Mouse (Mus musculus) forebrain, postnatal 0 days (tissue): ENCODE data around the gene Tm2d1. TPM values are rescaled to one million over a fixed set of nuclear protein-coding genes. Genes with fewer than 3 reads are reported as not detected.
A peak's percentile ranks its signal among the peaks of the same experiment; 100 is the strongest.

Experiments used
- ATAC-seq: fragments of 200-750 bp; cut with Nextera tagmentation; 2 replicates; pipeline ENCODE4 v1.8.0; 2017; ENCODE audit warnings: mild to moderate bottlenecking, moderate library complexity
- DNase-seq: peaks from one replicate; pipeline ENCODE4 v3.0.0-alpha.2; 2015
- H3K27ac ChIP-seq: fragments of 300-500 bp; sonication (generic); 2 replicates; pipeline ENCODE4 v1.5.1; 2014; ENCODE audit warnings: low read depth, mild to moderate bottlenecking, antibody characterized with exemption, low read length, moderate library complexity, mixed read lengths
- H3K27me3 ChIP-seq: fragments of 300-500 bp; sonication (generic); 2 replicates; pipeline ENCODE4 v1.6.1; 2014; ENCODE audit warnings: mild to moderate bottlenecking, low read length, mixed read lengths; ENCODE audit not compliant: insufficient read depth
- H3K36me3 ChIP-seq: fragments of 300-500 bp; sonication (generic); 2 replicates; pipeline ENCODE4 v1.6.1; 2014; ENCODE audit warnings: mild to moderate bottlenecking, moderate library complexity; ENCODE audit not compliant: insufficient read depth
- H3K4me1 ChIP-seq: fragments of 300-500 bp; sonication (generic); 2 replicates; pipeline ENCODE4 v1.6.1; 2014; ENCODE audit warnings: antibody characterized with exemption; ENCODE audit not compliant: insufficient read depth
- H3K4me2 ChIP-seq: fragments of 300-500 bp; sonication (generic); 2 replicates; pipeline ENCODE4 v1.6.1; 2014; ENCODE audit warnings: low read depth, mild to moderate bottlenecking, moderate library complexity
- H3K4me3 ChIP-seq: fragments of 300-500 bp; sonication (generic); 2 replicates; pipeline ENCODE4 v1.5.1; 2014; ENCODE audit warnings: low read depth, low read length, mixed read lengths
- H3K9ac ChIP-seq: fragments of 300-500 bp; sonication (generic); 2 replicates; pipeline ENCODE4 v1.6.1; 2014; ENCODE audit warnings: mild to moderate bottlenecking
- H3K9me3 ChIP-seq: fragments of 300-500 bp; sonication (generic); 2 replicates; pipeline ENCODE4 v1.6.1; 2016; ENCODE audit warnings: low read length
- CTCF ChIP-seq: sonication (generic); IDR thresholded peaks from 2 replicates; pipeline ENCODE4 v1.5.1; 2016; ENCODE audit warnings: antibody characterized with exemption, control low read depth, low read depth
- WGBS: fragments of 180-500 bp; shearing (Covaris S2); extraction: QIAGEN DNeasy Blood & Tissue Kit; methylation state at CpG from one replicate; pipeline ENCODE4 v1.1.7; 2014; 5-methylcytosine and 5-hydroxymethylcytosine counted together
- polyA plus RNA-seq: library from polyadenylated mRNA; unstranded; fragments of >200 nt; fragmentation: Nextera tagmentation; extraction: Ambion mirVana; gene quantifications from 2 replicates; pipeline ENCODE4 v1.2.1, GENCODE M21; 2015
- total RNA-seq: library from RNA; depleted of rRNA; stranded (reverse); fragments of >200 nt; gene quantifications from 2 replicates; pipeline ENCODE4 v1.2.3, GENCODE M21; 2014

Gene Tm2d1
- total and polyA plus RNA-seq, 2 experiments from 2014 or later = 67.9 to 149 TPM

DNA sequence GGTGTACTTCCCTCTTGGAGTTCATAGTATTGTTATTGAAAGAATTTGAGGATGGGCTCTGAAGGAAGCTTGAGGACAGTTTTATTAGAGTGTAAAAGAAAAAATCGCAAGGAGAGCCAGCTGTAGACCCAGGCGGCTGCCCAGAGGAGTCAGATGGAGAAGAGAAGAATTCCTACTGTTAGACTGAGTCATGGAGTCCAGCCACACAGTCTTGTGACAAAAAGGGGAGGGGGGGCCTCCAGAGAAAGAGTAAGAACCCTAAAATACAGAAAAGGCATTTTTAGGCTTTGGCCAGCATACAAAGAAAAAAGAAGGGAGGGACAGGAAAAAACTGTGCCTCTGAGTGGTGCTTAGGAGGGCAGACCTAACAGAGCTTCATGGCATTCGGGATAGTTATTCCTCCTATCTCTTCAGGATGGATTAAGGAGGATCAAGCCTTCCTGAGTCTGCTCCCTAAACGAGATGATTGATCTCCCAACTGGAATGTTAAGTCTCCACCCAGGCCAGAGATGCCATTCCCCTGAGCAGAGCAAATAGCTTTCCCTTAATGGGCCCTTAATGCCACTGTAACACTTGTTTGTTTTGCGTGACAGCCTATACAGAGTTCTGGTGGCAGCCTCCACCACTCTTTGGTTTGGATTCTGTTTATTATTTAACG is 17.9 kb upstream of the Tm2d1 start:
- H3K9me3 ChIP-seq = no peaks in the 10 kb centered on the region
- H3K4me2 ChIP-seq = no peak overlapping the region
- H3K9ac ChIP-seq = no peak overlapping the region
- WGBS = 29% methylated on average over 6 of the region's 6 CpGs
- H3K27me3 ChIP-seq = no peaks in the 10 kb centered on the region
- no peak for DNase-seq
- TF ChIP-seq CTCF = no peak
- no peak overlapping the region for H3K4me3 ChIP-seq
- no peaks in the 10 kb centered on the region for H3K4me1 ChIP-seq
- H3K36me3 ChIP-seq = no peaks in the 10 kb centered on the region
- H3K27ac ChIP-seq = no peak overlapping the region
- ATAC-seq = no peak

DNA sequence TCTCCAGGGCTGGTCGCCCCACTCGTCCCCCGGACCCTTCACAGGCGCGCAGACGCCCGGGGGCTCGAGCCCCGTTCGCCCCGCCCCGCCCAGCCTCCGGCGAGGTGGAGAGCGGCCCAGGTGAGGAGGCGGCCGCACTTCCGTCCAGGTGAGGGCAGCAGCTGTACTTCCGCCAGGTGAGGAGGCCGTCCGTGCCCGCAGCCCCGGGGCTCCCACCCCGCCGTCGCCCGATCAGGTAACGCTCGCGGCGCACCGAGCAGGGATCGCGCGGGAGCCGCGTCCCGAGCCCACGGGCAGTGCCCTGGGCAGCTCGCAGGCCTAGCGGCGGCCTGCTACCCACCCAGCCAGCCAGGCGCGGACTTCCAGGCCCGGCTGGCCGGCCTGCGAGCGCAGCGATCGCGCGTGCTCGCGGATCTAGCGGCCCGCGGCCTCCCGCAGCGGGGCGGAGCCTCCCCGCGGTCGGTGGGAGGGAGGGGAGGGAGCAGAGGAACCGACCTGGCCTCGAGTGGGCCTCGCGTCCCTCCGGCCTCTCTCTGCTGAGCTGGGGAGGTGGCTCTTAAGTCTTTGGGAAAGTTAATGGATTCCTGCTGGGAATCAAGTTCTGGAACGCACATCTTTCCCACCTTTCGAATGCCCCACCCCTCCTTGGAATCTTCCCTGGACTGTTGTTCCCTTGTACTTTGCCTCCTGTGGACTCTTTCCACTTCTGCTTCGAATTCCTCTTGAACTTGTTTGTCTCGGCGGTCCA is 12.8 kb upstream of the Tm2d1 start, which contains the start of gene Patj:
Gene Patj, plus strand, starts transcription at position 96 of the 748 bp plus-strand sequence.
- ATAC-seq = peak; percentile 89
- DNase-seq = peak; percentile 82
- no peaks in the 10 kb centered on the region for H3K4me1 ChIP-seq
- peak within 1 kb of the TSS; percentile 85 for H3K4me3 ChIP-seq
- no peaks in the 10 kb centered on the region for H3K36me3 ChIP-seq
- TF ChIP-seq CTCF = peak; percentile 20
- H3K27me3 ChIP-seq = no peaks in the 10 kb centered on the region
- H3K9ac ChIP-seq = peak within 1 kb of the TSS; percentile 99
- H3K9me3 ChIP-seq = no peaks in the 10 kb centered on the region
- 5% methylated on average over 72 of the region's 73 CpGs for WGBS
- peak within 1 kb of the TSS; percentile 93 for H3K4me2 ChIP-seq
- peak within 1 kb of the TSS; percentile 81 for H3K27ac ChIP-seq

DNA sequence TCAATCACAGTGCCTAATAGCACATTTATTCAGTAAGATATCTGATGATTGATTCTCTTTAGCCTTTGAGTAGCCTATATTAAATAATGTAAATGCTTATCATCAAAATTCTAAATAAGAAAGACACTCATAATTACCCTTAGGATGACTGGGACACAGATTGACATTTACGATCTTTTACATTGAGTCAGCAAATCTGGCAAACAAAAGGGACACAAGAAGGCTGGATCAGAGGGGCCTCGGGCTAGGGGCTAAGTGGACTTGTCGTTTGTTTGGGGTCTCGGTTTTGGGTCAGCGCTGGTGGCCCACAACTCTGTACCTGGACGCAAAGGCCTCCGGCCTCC is 12.2 kb upstream of the Tm2d1 start:
- no peak for ATAC-seq
- H3K4me3 ChIP-seq = peak overlapping the region; percentile 85
- H3K27ac ChIP-seq = peak overlapping the region; percentile 81
- peak overlapping the region; percentile 99 for H3K9ac ChIP-seq
- H3K4me2 ChIP-seq = peak overlapping the region; percentile 93
- WGBS = 3% methylated on average over 7 of the region's 7 CpGs
- no peaks in the 10 kb centered on the region for H3K27me3 ChIP-seq
- H3K36me3 ChIP-seq = no peaks in the 10 kb centered on the region
- no peak for TF ChIP-seq CTCF
- DNase-seq = no peak
- H3K4me1 ChIP-seq = no peaks in the 10 kb centered on the region
- no peaks in the 10 kb centered on the region for H3K9me3 ChIP-seq

GRCm38 (mm10) chr4:98385036-98385435 is 1.9 kb upstream of the Tm2d1 start:
- H3K9me3 ChIP-seq = no peaks in the 10 kb centered on the region
- ATAC-seq (no peak), DNase-seq (no peak)
- no peak overlapping the region for H3K27ac ChIP-seq
- no peak overlapping the region for H3K9ac ChIP-seq
- WGBS = 78% methylated on average over 5 of the region's 5 CpGs
- H3K4me3 ChIP-seq = no peak overlapping the region
- no peak for TF ChIP-seq CTCF
- peaks cover 5% of the 10 kb centered on the region; the same call in 1 of the 2 replicates for H3K4me1 ChIP-seq
- no peaks in the 10 kb centered on the region for H3K27me3 ChIP-seq
- no peaks in the 10 kb centered on the region for H3K36me3 ChIP-seq
- no peak overlapping the region for H3K4me2 ChIP-seq

GRCm38 (mm10) chr4:98376943-98377342 is 6.2 kb downstream of the Tm2d1 start:
- WGBS = 97% methylated on average over 2 of the region's 2 CpGs
- Histone ChIP-seq H3K27ac (no peak overlapping the region), H3K4me1 (peaks cover under 1% of the 10 kb centered on the region; the same call in 1 of the 2 replicates), H3K27me3 (no peaks in the 10 kb centered on the region), H3K4me3 (no peak overlapping the region), H3K4me2 (no peak overlapping the region), H3K9ac (no peak overlapping the region), H3K9me3 (no peaks in the 10 kb centered on the region), H3K36me3 (no peaks in the 10 kb centered on the region; the same call in 1 of the 2 replicates)
- no peak for DNase-seq
- ATAC-seq = no peak
- TF ChIP-seq CTCF = no peak

DNA sequence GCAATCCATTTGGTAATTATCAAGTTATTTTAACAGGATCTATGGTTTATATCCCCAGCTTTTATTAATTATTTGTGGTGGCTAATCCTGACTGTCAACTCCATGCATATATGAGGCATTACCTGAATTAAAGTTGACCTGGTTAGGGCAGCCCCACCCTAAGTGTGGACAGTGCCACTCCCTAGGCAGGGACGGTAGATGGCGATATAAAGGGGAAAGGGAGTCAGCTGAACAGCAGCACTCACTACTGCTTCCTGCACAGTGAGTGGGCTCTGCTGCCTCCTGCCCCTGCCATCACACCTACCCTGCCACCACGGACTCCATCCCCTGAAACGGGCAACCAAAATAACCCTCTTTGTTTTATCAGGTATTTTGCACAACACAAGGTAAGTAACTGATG is 7.7 kb downstream of the Tm2d1 start:
- Histone ChIP-seq H3K27ac (no peak overlapping the region), H3K36me3 (no peaks in the 10 kb centered on the region; the same call in 1 of the 2 replicates), H3K4me2 (no peak overlapping the region), H3K4me3 (no peak overlapping the region), H3K27me3 (no peaks in the 10 kb centered on the region), H3K9me3 (no peaks in the 10 kb centered on the region), H3K9ac (no peak overlapping the region), H3K4me1 (no peaks in the 10 kb centered on the region)
- TF ChIP-seq CTCF = no peak
- DNase-seq (no peak), ATAC-seq (no peak)
- 68% methylated on average over 4 of the region's 4 CpGs for WGBS
